Mouse (Mus musculus) liver, embryonic 12.5 days (tissue): ENCODE measurements at regions not wholly inside any gene's neighbourhood (a gene's known extent, or its start where the extent isn't known, plus 50 kb on each side); places are given as distances from the start of the nearest gene placed in this dataset.

Experiments
- ATAC-seq: fragments of 200-750 bp; cut with Nextera tagmentation; 2 replicates; pipeline ENCODE4 v1.8.0; 2017; ENCODE audit warnings: moderate number of reproducible peaks, mild to moderate bottlenecking, moderate library complexity
- H3K27ac ChIP-seq: fragments of 300-500 bp; sonication (generic); 2 replicates; pipeline ENCODE4 v1.5.1; 2016; ENCODE audit warnings: mild to moderate bottlenecking
- H3K27me3 ChIP-seq: fragments of 300-500 bp; sonication (generic); replicated peaks from 2 replicates; pipeline ENCODE4 v1.6.1; 2016; ENCODE audit warnings: mild to moderate bottlenecking, moderate library complexity
- H3K36me3 ChIP-seq: fragments of 300-500 bp; sonication (generic); 2 replicates; pipeline ENCODE4 v1.6.1; 2016; ENCODE audit warnings: mild to moderate bottlenecking, moderate library complexity
- H3K4me1 ChIP-seq: fragments of 300-500 bp; sonication (generic); 2 replicates; pipeline ENCODE4 v1.6.1; 2016
- H3K4me2 ChIP-seq: fragments of 300-500 bp; sonication (generic); 2 replicates; pipeline ENCODE4 v1.6.1; 2016; ENCODE audit warnings: mild to moderate bottlenecking, moderate library complexity
- H3K4me3 ChIP-seq: fragments of 300-500 bp; sonication (generic); 2 replicates; pipeline ENCODE4 v1.5.1; 2016; ENCODE audit warnings: mild to moderate bottlenecking, moderate library complexity
- H3K9ac ChIP-seq: fragments of 300-500 bp; sonication (generic); 2 replicates; pipeline ENCODE4 v1.6.1; 2016; ENCODE audit warnings: mild to moderate bottlenecking, moderate library complexity
- H3K9me3 ChIP-seq: fragments of 300-500 bp; sonication (generic); replicated peaks from 2 replicates; pipeline ENCODE4 v1.6.1; 2016; ENCODE audit warnings: mild to moderate bottlenecking, moderate library complexity
- WGBS: fragments of 180-500 bp; shearing (Covaris S2); methylation state at CpG from one replicate; pipeline ENCODE4 v1.1.7; 2016; ENCODE audit not compliant: insufficient replicate concordance; 5-methylcytosine and 5-hydroxymethylcytosine counted together

- H3K9me3 ChIP-seq = no peaks in the 10 kb centered on the region
- no peak overlapping the region for H3K27ac ChIP-seq
- no peak overlapping the region for H3K4me2 ChIP-seq
- H3K9ac ChIP-seq = no peak overlapping the region
- H3K4me3 ChIP-seq = no peak overlapping the region
- no peaks in the 10 kb centered on the region for H3K36me3 ChIP-seq
- 48% methylated on average over 2 of the region's 2 CpGs for WGBS
- no peaks in the 10 kb centered on the region for H3K27me3 ChIP-seq
- no peak for ATAC-seq
- no peaks in the 10 kb centered on the region for H3K4me1 ChIP-seq
Observed at GRCm38 (mm10) chr10:16962463-16962862, 760.6 kb upstream of the Cited2 start.

GRCm38 (mm10) chr10:16978770-16979169 lies 744.2 kb upstream of the Cited2 start:
- WGBS = 70% methylated on average over 5 of the region's 5 CpGs
- no peak for ATAC-seq
- no peak overlapping the region for H3K4me2 ChIP-seq
- H3K4me3 ChIP-seq = no peak overlapping the region
- H3K9ac ChIP-seq = no peak overlapping the region
- no peaks in the 10 kb centered on the region for H3K36me3 ChIP-seq
- no peak overlapping the region for H3K27ac ChIP-seq
- H3K4me1 ChIP-seq = no peaks in the 10 kb centered on the region
- no peaks in the 10 kb centered on the region for H3K27me3 ChIP-seq
- no peaks in the 10 kb centered on the region for H3K9me3 ChIP-seq

GRCm38 (mm10) chr10:16990227-16990626 lies 732.8 kb upstream of the Cited2 start:
- Histone ChIP-seq H3K36me3 (no peaks in the 10 kb centered on the region), H3K27ac (no peak overlapping the region), H3K27me3 (no peaks in the 10 kb centered on the region), H3K4me1 (no peaks in the 10 kb centered on the region), H3K9me3 (no peaks in the 10 kb centered on the region), H3K4me2 (no peak overlapping the region), H3K4me3 (no peak overlapping the region), H3K9ac (no peak overlapping the region)
- WGBS = 67% methylated on average over 1 of the region's 1 CpGs
- ATAC-seq = no peak

GRCm38 (mm10) chr10:16993789-16994188 lies 729.2 kb upstream of the Cited2 start:
- Histone ChIP-seq H3K4me2 (no peak overlapping the region), H3K4me3 (no peak overlapping the region), H3K36me3 (no peaks in the 10 kb centered on the region), H3K9me3 (no peaks in the 10 kb centered on the region), H3K9ac (no peak overlapping the region), H3K4me1 (no peaks in the 10 kb centered on the region), H3K27me3 (no peaks in the 10 kb centered on the region), H3K27ac (no peak overlapping the region)
- ATAC-seq = no peak
- 53% methylated on average over 2 of the region's 2 CpGs for WGBS

- 69% methylated on average over 6 of the region's 6 CpGs for WGBS
- Histone ChIP-seq H3K9ac (no peak overlapping the region), H3K4me1 (no peaks in the 10 kb centered on the region), H3K9me3 (no peaks in the 10 kb centered on the region), H3K27ac (no peak overlapping the region), H3K36me3 (no peaks in the 10 kb centered on the region), H3K4me3 (no peak overlapping the region), H3K27me3 (no peaks in the 10 kb centered on the region), H3K4me2 (no peak overlapping the region)
- no peak for ATAC-seq
Observed at GRCm38 (mm10) chr10:16994526-16994925, 728.5 kb upstream of the Cited2 start.

- ATAC-seq = no peak
- no peak overlapping the region for H3K4me2 ChIP-seq
Observed at GRCm38 (mm10) chr10:16995010-16995409, 728.0 kb upstream of the Cited2 start.

GRCm38 (mm10) chr10:16996820-16997466 lies 726.1 kb upstream of the Cited2 start:
- no peaks in the 10 kb centered on the region for H3K4me1 ChIP-seq
- H3K27me3 ChIP-seq = no peaks in the 10 kb centered on the region
- no peaks in the 10 kb centered on the region for H3K9me3 ChIP-seq
- no peaks in the 10 kb centered on the region for H3K36me3 ChIP-seq
- H3K9ac ChIP-seq = no peak overlapping the region
- no peak overlapping the region for H3K27ac ChIP-seq
- no peak overlapping the region for H3K4me3 ChIP-seq
- no peak for ATAC-seq
- no peak overlapping the region for H3K4me2 ChIP-seq
- 34% methylated on average over 6 of the region's 6 CpGs for WGBS

More at GRCm38 (mm10) chr10:16995010-16995409, 728.0 kb upstream of the Cited2 start:
- WGBS = 57% methylated on average over 1 of the region's 1 CpGs
- Histone ChIP-seq H3K27ac (no peak overlapping the region), H3K4me3 (no peak overlapping the region), H3K27me3 (no peaks in the 10 kb centered on the region), H3K9ac (no peak overlapping the region), H3K4me1 (no peaks in the 10 kb centered on the region), H3K9me3 (no peaks in the 10 kb centered on the region), H3K36me3 (no peaks in the 10 kb centered on the region)

- 65% methylated on average over 8 of the region's 8 CpGs for WGBS
- no peak overlapping the region for H3K9ac ChIP-seq
- H3K27me3 ChIP-seq = no peaks in the 10 kb centered on the region
- no peaks in the 10 kb centered on the region for H3K4me1 ChIP-seq
- H3K27ac ChIP-seq = no peak overlapping the region
- ATAC-seq = no peak
- H3K9me3 ChIP-seq = no peaks in the 10 kb centered on the region
- H3K4me2 ChIP-seq = no peak overlapping the region
- no peak overlapping the region for H3K4me3 ChIP-seq
- H3K36me3 ChIP-seq = no peaks in the 10 kb centered on the region
Observed at GRCm38 (mm10) chr10:17001320-17001719, 721.7 kb upstream of the Cited2 start.

- Histone ChIP-seq H3K4me1 (no peaks in the 10 kb centered on the region), H3K4me3 (no peak overlapping the region), H3K4me2 (no peak overlapping the region), H3K9me3 (no peaks in the 10 kb centered on the region), H3K9ac (no peak overlapping the region), H3K27ac (no peak overlapping the region), H3K27me3 (no peaks in the 10 kb centered on the region), H3K36me3 (no peaks in the 10 kb centered on the region)
- ATAC-seq = no peak
- WGBS = 55% methylated on average over 4 of the region's 4 CpGs
Observed at GRCm38 (mm10) chr10:17003123-17003849, 719.7 kb upstream of the Cited2 start.

- no peaks in the 10 kb centered on the region; the same call in 1 of the 2 replicates for H3K4me1 ChIP-seq
Observed at GRCm38 (mm10) chr10:17008683-17009082, 714.3 kb upstream of the Cited2 start.

GRCm38 (mm10) chr10:17010047-17010446 lies 713.0 kb upstream of the Cited2 start:
- Histone ChIP-seq H3K4me2 (no peak overlapping the region), H3K9me3 (no peaks in the 10 kb centered on the region)
- ATAC-seq = no peak

More at GRCm38 (mm10) chr10:17008683-17009082, 714.3 kb upstream of the Cited2 start:
- no peak overlapping the region for H3K27ac ChIP-seq
- H3K4me3 ChIP-seq = no peak overlapping the region
- H3K9ac ChIP-seq = no peak overlapping the region
- H3K27me3 ChIP-seq = no peaks in the 10 kb centered on the region
- no peaks in the 10 kb centered on the region for H3K9me3 ChIP-seq
- ATAC-seq = no peak
- H3K36me3 ChIP-seq = no peaks in the 10 kb centered on the region
- no peak overlapping the region for H3K4me2 ChIP-seq
- 69% methylated on average over 4 of the region's 4 CpGs for WGBS

GRCm38 (mm10) chr10:17011876-17012275 lies 711.1 kb upstream of the Cited2 start:
- Histone ChIP-seq H3K4me3 (no peak overlapping the region), H3K9me3 (no peaks in the 10 kb centered on the region), H3K36me3 (no peaks in the 10 kb centered on the region), H3K27me3 (no peaks in the 10 kb centered on the region), H3K27ac (no peak overlapping the region), H3K4me1 (no peaks in the 10 kb centered on the region; the same call in 1 of the 2 replicates), H3K4me2 (no peak overlapping the region), H3K9ac (no peak overlapping the region)
- no peak for ATAC-seq
- 70% methylated on average over 2 of the region's 2 CpGs for WGBS

More at GRCm38 (mm10) chr10:17010047-17010446, 713.0 kb upstream of the Cited2 start:
- H3K4me1 ChIP-seq = no peaks in the 10 kb centered on the region; the same call in 1 of the 2 replicates
- no peaks in the 10 kb centered on the region for H3K36me3 ChIP-seq
- H3K27me3 ChIP-seq = no peaks in the 10 kb centered on the region
- no peak overlapping the region for H3K4me3 ChIP-seq
- no peak overlapping the region for H3K9ac ChIP-seq
- WGBS = 68% methylated on average over 3 of the region's 3 CpGs
- H3K27ac ChIP-seq = no peak overlapping the region
